Mouse (Mus musculus) kidney, adult 2 months (tissue): ENCODE data around the gene Xrcc6. TPM values are rescaled to one million over a fixed set of nuclear protein-coding genes. Genes with fewer than 3 reads are reported as not detected.

Experiments
- DNase-seq: peaks from one replicate; pipeline ENCODE4 v3.0.0; 2021
- H3K27ac ChIP-seq: fragments of 200-500 bp; 2 replicates; pipeline ENCODE4 v1.5.1; 2012; ENCODE audit warnings: low read depth, low read length, control low read depth, inconsistent platforms; ENCODE audit not compliant: insufficient read depth
- H3K27me3 ChIP-seq: fragments of 200-500 bp; replicated peaks from 2 replicates; pipeline ENCODE4 v1.6.1; 2012; ENCODE audit warnings: mild to moderate bottlenecking, moderate library complexity, low read length, inconsistent platforms; ENCODE audit not compliant: control insufficient read depth, insufficient read depth
- H3K36me3 ChIP-seq: fragments of 200-500 bp; 2 replicates; pipeline ENCODE4 v1.6.1; 2012; ENCODE audit warnings: mild to moderate bottlenecking, moderate library complexity, low read length, inconsistent platforms; ENCODE audit not compliant: control insufficient read depth, insufficient read depth
- H3K4me1 ChIP-seq: fragments of 200-500 bp; 2 replicates; pipeline ENCODE4 v1.6.1; 2011; ENCODE audit warnings: low read length; ENCODE audit not compliant: control insufficient read depth, insufficient read depth
- H3K4me3 ChIP-seq: fragments of 200-500 bp; 2 replicates; pipeline ENCODE4 v1.5.1; 2011; ENCODE audit warnings: mild to moderate bottlenecking, low read depth, low read length, control low read depth; ENCODE audit not compliant: insufficient read depth
- CTCF ChIP-seq: fragments of 200-500 bp; conservative IDR thresholded peaks from 2 replicates; pipeline ENCODE4 v1.5.1; 2011; ENCODE audit warnings: low read depth, mild to moderate bottlenecking, control low read depth, low read length, moderate library complexity, mixed read lengths; ENCODE audit not compliant: insufficient read depth, insufficient read length
- POLR2A ChIP-seq: fragments of 200-500 bp; IDR thresholded peaks from one replicate; pipeline ENCODE4 v1.6.1; 2011; ENCODE audit warnings: low read depth, low read length, control low read depth
- WGBS: fragments of 180-500 bp; shearing (Covaris S2); methylation state at CpG from one replicate; pipeline ENCODE4 v1.1.7; 2018; 5-methylcytosine and 5-hydroxymethylcytosine counted together
- polyA plus RNA-seq: library from polyadenylated mRNA; depleted of rRNA; stranded (reverse); fragments of >200 nt; gene quantifications from 2 replicates; pipeline ENCODE4 v1.2.3, GENCODE M21; 2012

Gene Xrcc6
- polyA plus RNA-seq, 1 experiment, result 22.1 TPM

DNA sequence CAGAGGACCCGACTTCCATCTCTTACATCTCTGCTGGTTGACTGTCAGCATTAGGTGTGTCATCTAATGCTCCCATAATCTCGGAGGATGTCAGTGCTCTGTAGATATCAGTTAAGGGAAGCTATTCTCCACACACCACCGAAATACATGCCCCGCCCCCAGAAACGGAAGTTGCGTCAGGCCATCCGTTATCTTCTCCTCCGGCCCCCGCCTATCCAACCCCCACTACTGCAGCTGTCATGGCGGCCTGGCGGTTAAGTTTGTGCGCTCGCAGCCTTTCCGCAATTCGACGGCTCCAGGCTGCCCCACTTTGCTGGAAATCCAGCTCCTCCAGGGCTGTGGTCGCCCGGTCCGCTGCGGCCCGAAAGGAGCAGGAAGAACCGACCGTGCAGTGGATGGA is 7.3 kb upstream of the Xrcc6 start, which contains the start of gene 1700029P11Rik:
Gene 1700029P11Rik (plus strand): TSS at position 220 of the 400 bp plus-strand sequence.
- no peak within 1 kb of the TSS for H3K27ac ChIP-seq
- 94% methylated on average over 23 of the region's 23 CpGs for WGBS
- no peaks in the 10 kb centered on the region for H3K4me1 ChIP-seq
- no peak within 1 kb of the TSS for H3K4me3 ChIP-seq
- H3K36me3 ChIP-seq, result no peaks in the 10 kb centered on the region
- no peak for DNase-seq
- H3K27me3 ChIP-seq, result no peaks in the 10 kb centered on the region; the same call in 1 of the 2 replicates
- TF ChIP-seq CTCF (no peak), POLR2A (no peak)

DNA sequence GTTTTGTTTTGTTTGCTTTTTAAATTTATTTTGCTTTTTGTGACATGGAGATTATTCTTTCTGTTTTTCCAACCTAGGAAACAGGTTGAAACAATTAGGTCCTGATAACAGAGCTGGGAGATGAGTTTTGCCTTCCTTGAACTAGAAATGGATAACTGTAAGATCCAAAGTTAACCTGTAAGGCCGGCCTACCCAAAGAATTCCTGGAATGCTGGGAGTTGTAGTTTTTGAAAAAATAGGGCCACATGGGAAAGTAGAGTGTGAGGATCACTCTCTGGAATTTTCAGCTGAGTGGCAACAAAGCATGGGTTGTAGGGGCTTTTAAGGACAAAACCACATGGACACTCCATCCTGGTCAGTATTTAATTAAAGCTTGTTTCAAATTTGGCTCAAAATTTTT is 5.5 kb upstream of the Xrcc6 start:
- Histone ChIP-seq H3K4me3 (no peak overlapping the region), H3K27ac (no peak overlapping the region), H3K36me3 (no peaks in the 10 kb centered on the region), H3K4me1 (no peaks in the 10 kb centered on the region), H3K27me3 (no peaks in the 10 kb centered on the region; the same call in 1 of the 2 replicates)
- peak; percentile 30 for DNase-seq
- WGBS, result 29% methylated on average over 1 of the region's 1 CpGs
- no peak for TF ChIP-seq POLR2A
- no peak for TF ChIP-seq CTCF

DNA sequence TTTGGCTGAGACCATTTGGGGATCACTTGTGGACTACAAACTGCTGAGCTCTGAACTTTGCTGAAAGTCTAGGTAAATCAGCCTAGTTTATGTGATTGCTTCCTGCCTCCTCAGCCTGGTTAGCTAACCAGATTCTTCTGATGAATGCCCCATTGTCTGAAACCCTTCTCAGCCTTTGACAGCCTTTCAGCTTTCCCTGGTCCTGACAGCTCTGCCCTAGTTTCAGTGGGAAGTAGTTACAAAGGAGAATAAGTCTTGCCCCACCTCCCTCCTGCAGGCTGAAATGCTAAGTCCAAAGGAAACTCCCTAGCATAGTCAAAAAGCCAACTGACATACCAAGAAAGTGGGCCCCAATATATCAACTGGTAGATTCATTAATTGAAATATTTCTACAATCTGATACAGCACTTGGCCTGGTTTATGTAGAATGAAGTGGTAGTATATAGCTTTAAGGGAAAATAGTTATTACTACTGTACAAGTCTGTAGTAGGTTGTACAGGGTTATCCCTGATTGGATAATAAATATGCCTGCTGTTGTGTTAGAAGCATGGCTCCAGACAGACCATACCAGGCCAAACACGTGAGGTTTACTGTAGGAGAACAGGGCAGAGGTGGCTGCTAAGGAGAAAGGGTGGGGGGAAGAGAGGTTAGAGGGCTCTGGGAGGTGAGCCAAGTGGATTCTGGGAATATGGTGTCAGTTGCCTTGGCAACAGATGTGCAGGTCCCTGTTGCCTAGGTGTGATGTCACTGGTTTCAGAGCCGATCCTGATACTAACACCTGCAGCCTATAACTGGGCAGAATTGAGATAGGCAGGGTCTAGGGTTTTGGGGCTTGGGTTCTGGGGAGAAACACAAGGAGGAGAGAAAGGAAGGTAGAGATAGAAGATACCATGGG is 2.1 kb upstream of the Xrcc6 start:
- no peak for DNase-seq
- no peak overlapping the region for H3K4me3 ChIP-seq
- H3K4me1 ChIP-seq, result no peaks in the 10 kb centered on the region
- no peaks in the 10 kb centered on the region for H3K27me3 ChIP-seq
- H3K27ac ChIP-seq, result no peak overlapping the region
- WGBS, result 64% methylated on average over 2 of the region's 2 CpGs
- H3K36me3 ChIP-seq, result no peaks in the 10 kb centered on the region
- TF ChIP-seq POLR2A (no peak), CTCF (no peak)

DNA sequence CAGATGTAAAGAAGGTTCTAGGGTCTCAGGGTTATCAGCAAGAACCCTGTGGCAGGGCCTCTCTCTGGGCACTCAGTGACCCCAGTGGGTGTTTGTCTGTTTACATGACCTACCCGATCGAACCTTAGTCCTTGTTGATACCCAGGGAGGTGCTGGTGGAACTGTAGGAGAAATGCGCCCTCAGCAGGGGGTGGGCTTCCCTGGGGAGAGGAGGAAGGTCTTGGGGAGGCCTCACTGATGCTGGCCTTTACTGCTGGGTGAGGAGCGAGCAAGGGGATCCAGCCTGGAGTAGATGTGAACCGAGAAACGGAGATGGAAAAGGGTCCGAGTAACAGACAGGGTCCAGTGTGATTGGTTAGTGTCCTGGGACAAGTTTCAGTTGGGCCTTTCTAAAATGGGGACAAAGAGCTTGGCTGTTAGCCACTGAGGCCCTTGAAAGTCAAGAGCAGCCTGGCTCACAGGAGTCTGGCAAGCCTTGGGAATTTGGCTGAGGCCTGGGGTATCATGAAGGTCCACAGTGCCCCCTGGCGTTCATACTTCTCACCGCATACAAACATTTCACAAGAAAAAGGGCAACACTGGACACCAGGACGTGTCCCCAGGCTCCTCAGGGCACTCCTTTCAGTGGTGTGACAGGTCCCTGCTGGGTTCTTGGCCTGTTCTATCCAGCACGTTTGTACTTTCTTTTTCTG is 1.9 kb downstream of the Xrcc6 start:
- Histone ChIP-seq H3K4me3 (no peak overlapping the region), H3K4me1 (no peaks in the 10 kb centered on the region), H3K27ac (no peak overlapping the region), H3K36me3 (no peaks in the 10 kb centered on the region), H3K27me3 (no peaks in the 10 kb centered on the region)
- peak; percentile 92 for DNase-seq
- WGBS, result 48% methylated on average over 11 of the region's 11 CpGs
- TF ChIP-seq POLR2A, result no peak
- peak; percentile 91 for TF ChIP-seq CTCF

DNA sequence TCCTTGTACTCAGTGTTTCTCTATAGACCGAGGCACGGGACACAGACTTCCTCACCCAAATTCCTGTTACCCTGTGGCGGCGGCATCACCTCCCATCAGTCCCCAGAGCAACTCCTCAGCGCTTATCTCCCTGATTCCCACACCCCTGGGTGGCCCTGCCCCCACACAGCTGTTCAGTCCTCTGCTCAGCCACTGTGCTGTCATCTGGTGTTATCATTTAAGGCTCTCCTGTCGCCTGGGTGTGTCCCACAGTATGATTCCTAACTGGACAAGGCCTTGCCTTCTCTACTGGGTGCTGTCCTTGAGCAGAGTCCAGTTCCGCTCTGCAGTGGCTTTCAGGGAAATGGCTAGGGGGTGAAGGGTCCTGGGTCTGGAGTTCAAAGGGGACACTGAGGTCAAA is 2.9 kb downstream of the Xrcc6 start:
- Histone ChIP-seq H3K36me3 (no peaks in the 10 kb centered on the region), H3K4me1 (no peaks in the 10 kb centered on the region), H3K27ac (no peak overlapping the region), H3K27me3 (no peaks in the 10 kb centered on the region), H3K4me3 (no peak overlapping the region)
- TF ChIP-seq POLR2A (no peak), CTCF (no peak)
- DNase-seq, result no peak
- WGBS, result 66% methylated on average over 7 of the region's 7 CpGs

DNA sequence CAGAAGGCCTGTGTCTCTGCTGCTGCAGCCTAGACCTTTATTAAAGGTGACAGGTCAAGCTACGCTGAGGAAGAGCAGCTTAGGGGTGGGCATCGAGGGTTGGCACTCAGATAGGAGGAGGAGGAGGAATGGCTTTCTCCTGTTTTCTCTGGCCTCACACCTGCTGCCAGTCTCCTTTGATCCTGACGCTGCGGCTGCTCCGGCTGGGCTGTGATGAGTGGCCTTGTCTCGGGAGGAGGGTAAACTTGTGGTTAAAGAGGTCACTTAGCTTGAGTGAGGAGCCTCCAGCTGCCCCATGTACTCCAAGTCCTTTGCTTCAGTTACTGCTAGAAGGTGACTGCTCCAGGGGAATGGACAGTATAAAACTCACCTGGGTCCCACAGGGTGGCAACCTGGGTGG is 6.4 kb downstream of the Xrcc6 start:
- Histone ChIP-seq H3K4me3 (no peak overlapping the region), H3K27me3 (no peaks in the 10 kb centered on the region), H3K36me3 (no peaks in the 10 kb centered on the region), H3K27ac (no peak overlapping the region), H3K4me1 (no peaks in the 10 kb centered on the region)
- no peak for DNase-seq
- 68% methylated on average over 6 of the region's 6 CpGs for WGBS
- TF ChIP-seq POLR2A (no peak), CTCF (no peak)

DNA sequence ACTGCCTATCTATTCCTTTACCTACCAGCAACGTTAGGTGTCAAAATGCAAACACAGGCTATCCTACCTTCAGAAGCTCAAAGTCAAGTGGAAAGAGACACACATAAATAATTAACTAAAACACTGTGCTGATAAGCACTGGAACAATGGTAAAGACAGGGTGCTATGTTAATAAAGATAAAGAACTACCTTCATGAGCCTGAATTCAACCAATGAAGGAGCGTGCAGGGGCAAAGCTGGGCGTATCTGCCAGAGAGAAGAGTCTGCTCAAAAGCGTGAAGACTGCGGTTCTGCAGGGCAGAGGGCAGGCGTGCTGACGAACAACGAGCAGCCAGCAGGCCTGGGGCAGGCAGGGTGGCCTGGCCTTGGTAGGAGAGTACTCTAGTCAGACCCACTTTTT is 16.6 kb downstream of the Xrcc6 start:
- Histone ChIP-seq H3K27me3 (no peaks in the 10 kb centered on the region), H3K4me1 (no peaks in the 10 kb centered on the region), H3K27ac (no peak overlapping the region), H3K4me3 (no peak overlapping the region), H3K36me3 (peaks cover 1% of the 10 kb centered on the region; the same call in 1 of the 2 replicates)
- no peak for TF ChIP-seq POLR2A
- no peak for TF ChIP-seq CTCF
- 77% methylated on average over 8 of the region's 8 CpGs for WGBS
- no peak for DNase-seq
